Mouse (Mus musculus): ENCODE measurements around the gene Cwh43.

DNA sequence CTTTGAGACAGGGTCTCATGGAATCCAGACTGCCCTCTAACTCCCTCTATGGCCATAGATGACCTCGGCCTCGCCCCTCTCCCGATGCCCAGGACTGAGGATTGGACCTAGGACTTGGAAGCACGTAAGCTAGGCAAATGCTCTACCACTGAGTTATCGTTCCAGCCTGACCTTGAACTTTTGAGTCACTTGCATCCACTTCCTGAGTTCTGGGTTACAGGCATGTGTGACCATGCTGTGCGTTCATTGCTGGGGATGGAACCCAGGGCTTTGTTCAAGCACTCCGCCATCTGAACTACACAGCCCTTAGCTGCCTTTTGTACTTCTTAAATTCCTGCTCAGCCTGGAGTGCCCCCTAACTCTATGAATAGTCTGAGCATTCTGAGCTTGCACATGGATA lies 29.4 kb upstream of the Cwh43 start:
- TF ChIP-seq CTCF (conservative IDR thresholded peaks at IDR 0.05; ENCODE audit: insufficient read depth, insufficient read length, low read depth, low read length), result no peak
- TF ChIP-seq POLR2A (IDR thresholded peaks at IDR 0.05; ENCODE audit: low read depth, low read length), result no peak
